Mouse (Mus musculus) MEL (cell line): Measurements from ENCODE around the gene Slc16a8.

Experiments
- BHLHE40 ChIP-seq: IDR thresholded peaks from 2 replicates; pipeline ENCODE4 v1.6.1; 2012; ENCODE audit warnings: low read depth, mild to moderate bottlenecking, inconsistent platforms, low read length, improper control_type of control experiment, borderline replicate concordance
- CTCF ChIP-seq, 3 experiments: IDR thresholded peaks in 2 of 3; conservative IDR thresholded peaks in 1 of 3; 2 replicates each; pipeline ENCODE4 v1.5.1; 2011 to 2012; ENCODE audit warnings: low read length in 3 of 3, low read depth in 2 of 3, mild to moderate bottlenecking in 2 of 3, improper control_type of control experiment in 1 of 3, inconsistent platforms in 1 of 3, mixed read lengths in 1 of 3, moderate library complexity in 1 of 3; ENCODE audit not compliant: control insufficient read depth in 1 of 3, insufficient read depth in 1 of 3, poor library complexity in 1 of 3, severe bottlenecking in 1 of 3
- ELF1 ChIP-seq: IDR thresholded peaks from 2 replicates; pipeline ENCODE4 v1.6.1; 2014; ENCODE audit warnings: low read depth, mild to moderate bottlenecking, inconsistent platforms, low read length, improper control_type of control experiment, moderate library complexity
- EP300 ChIP-seq, 2 experiments: IDR thresholded peaks; 2 replicates each; pipeline ENCODE4 v1.6.1; 2011; ENCODE audit warnings: improper control_type of control experiment in 2 of 2, low read length in 2 of 2, low read depth in 1 of 2, mild to moderate bottlenecking in 1 of 2
- ETS1 ChIP-seq: IDR thresholded peaks from 2 replicates; pipeline ENCODE4 v1.6.1; 2012; ENCODE audit warnings: low read depth, mild to moderate bottlenecking, inconsistent platforms, low read length, improper control_type of control experiment, moderate library complexity
- GATA1 ChIP-seq: IDR thresholded peaks from 2 replicates; pipeline ENCODE4 v1.6.1; 2011; ENCODE audit warnings: low read depth, low read length, improper control_type of control experiment
- POLR2A ChIP-seq, 2 experiments: IDR thresholded peaks; 2 replicates each; pipeline ENCODE4 v1.6.1; 2011 to 2012; ENCODE audit warnings: low read length in 2 of 2, mild to moderate bottlenecking in 2 of 2, control low read depth in 1 of 2, improper control_type of control experiment in 1 of 2, low read depth in 1 of 2, moderate library complexity in 1 of 2; ENCODE audit not compliant: control insufficient read depth in 1 of 2, insufficient read depth in 1 of 2, poor library complexity in 1 of 2
- TAL1 ChIP-seq: IDR thresholded peaks from 2 replicates; pipeline ENCODE4 v1.6.1; 2012; ENCODE audit warnings: mild to moderate bottlenecking, inconsistent platforms, low read length, moderate library complexity, mixed read lengths
- TCF12 ChIP-seq: IDR thresholded peaks from 2 replicates; pipeline ENCODE4 v1.6.1; 2014; ENCODE audit warnings: low read depth, mild to moderate bottlenecking, inconsistent platforms, low read length, improper control_type of control experiment, moderate library complexity
- USF1 ChIP-seq: IDR thresholded peaks from 2 replicates; pipeline ENCODE4 v1.6.1; 2014; ENCODE audit warnings: low read depth, mild to moderate bottlenecking, inconsistent platforms, low read length, improper control_type of control experiment, moderate library complexity

DNA sequence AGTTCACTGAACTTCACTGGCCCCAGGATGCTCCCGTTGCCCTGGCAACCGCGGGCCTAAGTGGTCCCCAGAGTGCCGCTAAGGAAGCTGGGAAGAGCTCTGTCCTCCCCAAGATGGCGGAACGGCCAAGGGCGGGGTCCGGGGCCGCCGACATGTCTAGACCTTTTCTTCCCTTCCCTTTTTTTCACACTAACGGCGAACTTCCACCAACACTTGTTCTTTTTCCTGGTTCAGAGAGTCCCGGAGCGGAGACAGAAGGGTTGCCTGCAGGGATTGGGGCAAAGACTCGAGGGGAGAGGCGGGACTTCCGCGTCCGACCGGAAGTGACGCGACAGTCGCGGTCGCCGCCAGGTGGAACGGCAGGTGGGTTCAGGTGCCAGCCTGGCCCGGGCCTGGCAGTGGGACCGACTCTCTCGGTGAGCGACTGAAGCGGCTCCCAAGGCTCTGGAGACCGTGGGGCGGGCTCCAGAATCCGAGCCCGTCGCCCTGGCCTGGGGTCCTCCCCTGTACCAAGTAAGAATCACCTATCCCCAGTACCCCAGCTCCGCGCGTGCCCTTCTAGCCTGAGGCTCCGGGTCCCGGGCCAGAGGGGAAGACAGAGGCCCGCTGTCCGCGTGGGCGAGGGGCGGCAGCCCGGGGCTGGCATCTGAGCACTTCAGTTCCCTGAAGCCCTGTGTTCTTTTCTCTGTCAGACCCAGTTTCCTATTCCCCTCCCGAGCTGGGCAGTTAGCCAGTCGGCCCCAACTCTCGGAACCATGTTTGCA is 25.3 kb downstream of the Slc16a8 start, which contains the start of the genes Pick1 and Gm49486:
- TF ChIP-seq BHLHE40 (no peak), CTCF (IDR thresholded peaks at IDR 0.05 in 2 of 3, conservative IDR thresholded peaks at IDR 0.05 in 1 of 3; ENCODE audit: control insufficient read depth in 1 of 3, insufficient read depth in 1 of 3, low read depth in 2 of 3, low read length in 3 of 3, poor library complexity in 1 of 3, severe bottlenecking in 1 of 3) (no peak), POLR2A (IDR thresholded peaks at IDR 0.05; ENCODE audit: control insufficient read depth in 1 of 2, insufficient read depth in 1 of 2, low read depth in 1 of 2, low read length in 2 of 2, poor library complexity in 1 of 2) (peak; percentile 42 to 71; a peak in 3 of 4 replicates), GATA1 (no peak), EP300 (IDR thresholded peaks at IDR 0.05; ENCODE audit: low read depth in 1 of 2, low read length in 2 of 2) (no peak), TCF12 (no peak), ELF1 (peak; percentile 81), USF1 (0 out of 2 replicates have a peak, but pooled peaks have one; percentile 12), ETS1 (0 out of 2 replicates have a peak, but pooled peaks have one; percentile 30), TAL1 (no peak)
